Mouse (Mus musculus) urinary bladder, postnatal 10 days (tissue): ENCODE results near the gene Prr5l.

Experiments used
- DNase-seq: peaks from one replicate; pipeline ENCODE4 v3.0.0; 2022; ENCODE audit warnings: low spot score

Prr5l gene

DNA sequence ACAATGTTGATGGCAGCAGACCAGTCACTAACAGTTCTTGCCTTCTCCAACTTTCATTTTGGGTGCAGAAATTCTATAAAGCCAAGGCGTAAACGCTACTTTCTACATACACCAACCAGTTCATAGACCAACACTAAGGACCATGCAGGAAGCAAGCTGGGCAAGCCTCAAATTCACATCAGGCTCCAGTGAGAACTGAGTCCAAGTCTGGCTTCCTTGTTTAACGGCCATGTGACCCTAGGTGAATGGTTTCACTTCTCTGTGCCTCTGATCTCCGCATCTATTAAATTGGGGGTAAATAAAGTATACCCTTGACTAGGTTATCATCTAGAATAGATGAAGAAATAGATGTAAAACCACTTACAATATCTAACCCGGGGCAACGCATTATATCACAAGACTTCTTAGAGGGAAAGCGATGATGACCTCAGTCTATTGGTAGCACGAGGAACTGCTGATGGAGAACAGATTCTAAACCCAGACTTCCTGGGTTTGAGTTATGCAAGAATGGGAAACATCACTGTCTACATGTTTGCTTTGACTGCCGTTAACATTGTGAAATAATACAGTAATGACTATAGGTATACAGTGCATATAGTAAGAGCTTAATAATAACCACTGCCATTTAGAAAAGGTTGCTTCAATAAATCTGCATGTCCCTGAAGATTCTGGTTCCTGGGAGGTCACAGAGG, 1.2 kb downstream of the Prr5l start:
- DNase-seq = no peak

DNA sequence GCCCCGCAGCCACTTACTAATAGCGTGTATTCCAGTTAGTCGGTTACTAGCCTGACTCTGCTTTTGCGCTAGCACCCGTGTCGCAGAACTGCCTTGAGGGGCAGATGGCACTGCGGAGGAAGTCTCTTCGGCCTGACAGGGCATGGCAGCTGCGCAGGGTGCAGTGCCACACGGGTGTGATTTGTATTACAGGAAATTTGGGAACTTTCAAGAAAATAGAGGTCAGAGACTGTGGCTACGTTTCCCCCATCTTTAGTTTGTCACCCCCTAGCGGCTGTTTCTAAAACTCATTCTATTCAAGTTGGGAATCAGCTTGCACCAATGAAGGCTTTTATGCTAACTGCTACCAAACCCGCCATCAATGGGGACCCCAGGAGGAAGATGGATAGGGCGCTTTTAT, 11.6 kb downstream of the Prr5l start:
- DNase-seq = no peak

DNA sequence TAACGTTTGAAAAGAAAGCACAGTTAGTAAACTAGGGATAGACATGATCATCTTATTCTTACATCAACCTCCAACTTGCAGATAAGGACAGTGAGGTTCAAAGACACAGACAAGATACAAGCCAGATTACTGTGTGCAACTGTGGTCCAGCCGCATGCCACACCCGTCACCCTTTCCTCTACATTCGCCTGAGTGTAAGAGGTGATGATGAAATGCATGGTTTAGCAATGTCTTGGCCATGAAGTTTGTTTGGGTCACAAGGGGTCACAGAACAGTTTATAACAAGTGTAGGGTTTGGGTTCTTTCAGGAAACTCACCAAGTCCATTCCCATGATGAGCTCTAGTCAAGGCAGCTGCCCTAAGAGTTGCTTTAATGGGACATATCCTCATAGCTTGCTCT, 14.1 kb downstream of the Prr5l start:
- DNase-seq = no peak

DNA sequence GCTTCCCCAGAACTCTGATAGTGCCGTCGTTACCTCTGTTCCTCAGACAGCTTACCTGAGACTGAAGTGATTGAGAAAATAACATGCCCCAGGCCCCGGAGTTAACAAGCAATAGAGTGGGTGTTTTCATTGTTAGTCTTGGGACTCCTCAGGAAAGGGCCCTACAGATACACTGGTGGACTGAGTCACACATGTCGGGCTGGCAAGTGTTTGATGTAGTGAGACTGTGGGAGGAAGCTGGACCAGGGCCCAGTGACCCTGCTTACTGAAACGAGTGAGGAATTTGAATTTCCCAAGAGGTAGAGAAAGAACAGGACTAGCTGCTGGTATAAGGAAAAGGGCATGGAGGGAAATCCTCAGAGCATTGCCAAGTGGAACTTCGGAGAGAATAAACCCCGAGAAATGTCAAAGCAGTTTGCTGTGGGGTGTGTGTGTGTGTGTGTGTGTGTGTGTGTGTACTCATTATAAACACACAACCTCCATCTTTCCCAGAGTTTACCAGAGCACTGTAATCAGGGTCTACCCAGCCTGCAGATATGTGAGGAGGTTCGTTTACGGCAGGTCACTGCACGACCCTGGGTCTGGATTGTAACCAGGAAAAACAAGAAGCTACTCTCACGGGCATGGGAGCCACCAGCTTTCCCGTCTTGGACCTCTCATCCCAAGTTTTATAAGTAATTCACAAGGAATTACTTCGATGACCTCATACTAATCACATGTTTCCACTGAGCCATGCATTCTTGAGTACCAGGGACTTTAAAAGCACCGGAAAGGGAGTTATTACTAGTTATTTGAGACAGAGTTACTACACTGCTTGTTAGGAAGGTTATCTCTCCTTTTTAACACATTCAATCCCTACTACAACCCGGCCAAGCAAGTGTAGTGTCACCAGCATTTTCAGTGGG, 20.4 kb downstream of the Prr5l start:
- no peak for DNase-seq

DNA sequence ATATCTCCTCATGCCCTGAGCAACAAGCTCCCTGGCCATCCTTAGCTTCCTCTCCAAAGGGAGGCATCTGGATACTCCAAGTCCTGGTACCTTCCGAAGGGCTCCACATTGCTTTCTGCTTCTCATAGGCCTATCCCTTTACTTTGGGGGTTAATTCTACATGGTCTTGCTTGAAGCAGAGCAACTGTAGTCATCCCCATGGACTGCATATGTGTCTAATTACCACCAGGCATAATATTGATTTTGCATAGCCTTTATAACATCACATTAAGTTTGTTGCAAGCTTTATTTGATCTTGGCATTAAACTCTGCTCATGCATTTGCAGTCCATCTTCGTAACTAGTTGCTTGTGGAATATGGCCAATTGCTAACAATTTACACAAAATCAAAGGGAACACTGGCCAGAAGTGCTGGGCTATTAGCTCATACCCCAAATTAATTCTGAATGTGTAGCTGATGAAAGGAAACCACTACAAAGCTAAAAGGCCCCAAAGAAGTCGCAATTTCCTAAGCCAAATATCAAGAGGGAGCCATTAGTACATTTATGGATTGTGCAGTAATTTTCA, 21.8 kb downstream of the Prr5l start:
- DNase-seq = no peak

DNA sequence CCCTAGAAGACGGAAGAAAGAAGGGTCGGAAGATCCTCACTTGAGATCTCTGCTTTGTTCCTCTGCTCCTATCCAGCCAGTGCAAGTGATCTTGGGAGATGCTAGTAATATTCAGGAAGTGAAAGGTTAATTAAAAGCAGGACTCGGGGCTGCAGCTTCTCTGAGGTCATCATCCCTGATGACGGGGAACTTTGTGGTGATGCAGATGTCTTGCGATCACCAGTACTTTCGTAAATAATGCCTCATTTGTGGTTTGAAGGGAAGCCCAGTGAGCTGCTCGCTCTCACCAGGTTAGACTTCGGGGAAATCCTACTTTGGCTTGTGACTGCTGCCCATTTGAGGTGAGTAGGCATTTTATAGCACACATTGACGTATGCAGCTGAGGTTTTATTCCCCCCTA, 26.7 kb downstream of the Prr5l start:
- DNase-seq = no peak

DNA sequence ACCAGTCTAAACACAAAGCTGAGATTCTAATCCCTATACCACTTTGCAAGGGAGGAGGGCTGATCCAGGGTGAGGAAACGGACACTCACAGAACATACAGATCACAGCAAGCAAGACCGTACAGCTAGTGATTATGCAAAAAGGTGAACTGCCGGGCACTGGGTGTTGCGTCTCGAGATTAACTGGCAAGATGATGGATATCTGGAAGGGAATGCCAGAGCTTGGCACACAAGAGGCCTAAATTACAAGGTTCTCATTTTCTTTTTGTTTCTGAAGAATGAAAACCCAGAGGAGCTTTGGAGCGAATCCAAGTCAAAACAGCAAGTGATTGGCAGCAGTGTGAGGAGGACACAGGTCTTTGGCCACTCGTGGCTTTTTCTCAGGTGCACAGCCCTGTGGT, 28.0 kb downstream of the Prr5l start:
- DNase-seq = no peak

DNA sequence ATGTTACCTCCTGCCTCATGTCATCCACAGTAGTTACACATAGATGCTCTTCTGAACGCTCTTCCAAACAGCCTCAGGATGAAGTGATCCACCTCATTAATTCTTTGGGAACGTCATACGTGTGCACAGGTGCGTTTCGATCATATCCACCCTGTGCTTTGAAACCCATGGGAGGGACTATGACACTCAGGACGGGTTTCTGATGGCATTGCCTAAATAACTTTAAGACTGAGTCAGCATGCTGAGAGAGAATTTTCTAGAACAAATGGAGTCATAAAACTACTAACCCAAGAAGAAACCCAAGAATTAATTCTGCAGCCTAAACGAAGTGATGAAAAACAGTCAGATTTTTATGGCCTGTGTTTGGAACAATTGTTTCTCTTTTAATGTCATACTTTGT, 40.1 kb downstream of the Prr5l start:
- no peak for DNase-seq

DNA sequence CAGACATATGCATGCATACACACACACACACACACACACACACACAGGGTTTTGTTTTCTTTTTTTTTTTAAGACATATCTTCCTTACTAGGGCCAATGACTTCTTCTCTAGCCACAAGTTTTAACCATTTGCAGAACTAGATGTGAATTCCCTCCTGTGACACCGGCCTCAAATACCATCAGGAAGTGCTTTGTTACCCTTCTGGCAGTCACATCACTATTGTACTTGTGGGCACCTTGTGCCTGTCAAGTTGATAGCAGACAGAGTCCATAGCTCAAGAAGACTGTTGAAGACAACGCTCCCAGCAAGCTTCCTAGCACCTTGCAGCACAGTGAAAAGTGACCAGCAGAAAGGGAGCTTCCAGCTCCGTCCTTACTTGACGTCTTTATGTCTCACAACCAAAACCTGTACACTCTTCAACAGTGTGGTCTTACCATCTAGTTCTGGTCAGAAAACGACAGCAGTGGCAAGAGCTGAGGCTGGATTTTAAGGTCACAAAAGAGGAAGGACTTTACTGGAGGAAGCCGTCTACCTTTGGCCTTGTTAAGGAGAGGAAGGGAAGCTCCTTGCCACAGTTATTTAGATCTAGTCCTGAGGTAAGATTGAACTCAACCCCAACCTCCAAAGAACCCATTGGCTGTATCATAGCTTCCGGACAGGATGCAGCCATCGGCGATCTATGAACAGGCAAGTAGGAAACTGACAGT, 47.9 kb downstream of the Prr5l start:
- no peak for DNase-seq

DNA sequence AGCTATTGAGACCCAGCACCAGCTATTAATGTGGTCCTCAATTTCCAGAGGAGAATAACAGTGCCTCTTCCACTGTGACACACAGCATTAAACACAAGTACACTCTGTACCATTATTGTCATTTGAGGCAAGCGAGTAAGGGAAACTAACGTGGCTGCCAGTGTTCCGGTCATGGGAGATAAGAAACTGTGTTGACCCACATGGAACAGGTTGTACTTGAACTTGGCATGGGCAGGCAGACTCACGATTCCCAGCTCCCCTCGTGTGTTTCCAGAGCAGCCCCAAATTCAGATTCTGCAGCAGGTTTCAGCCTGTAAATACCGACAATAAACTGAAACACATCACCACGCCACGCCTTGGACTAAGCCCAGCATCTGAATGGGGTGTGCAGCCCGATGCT, 50.5 kb downstream of the Prr5l start:
- no peak for DNase-seq

DNA sequence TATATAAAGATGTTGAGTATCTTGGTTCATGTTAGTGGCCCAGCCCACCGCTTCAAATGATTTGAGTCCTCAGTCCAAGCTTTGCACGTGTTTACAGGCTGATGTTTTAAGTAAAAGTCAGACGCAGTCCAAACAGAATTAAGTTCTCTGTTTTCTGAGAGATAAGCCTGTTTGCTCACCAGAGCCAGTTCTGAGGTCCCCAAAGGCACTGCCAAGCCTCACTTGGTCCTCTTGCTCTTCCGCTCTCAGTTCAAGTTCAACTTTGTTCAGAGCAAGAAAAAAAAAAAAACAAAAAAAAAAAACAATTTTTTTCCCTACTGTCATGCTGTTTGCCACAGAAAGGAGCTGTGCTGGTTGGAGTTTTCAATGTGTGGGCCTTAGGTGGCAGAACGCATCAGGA, 51.0 kb downstream of the Prr5l start:
- DNase-seq = no peak

DNA sequence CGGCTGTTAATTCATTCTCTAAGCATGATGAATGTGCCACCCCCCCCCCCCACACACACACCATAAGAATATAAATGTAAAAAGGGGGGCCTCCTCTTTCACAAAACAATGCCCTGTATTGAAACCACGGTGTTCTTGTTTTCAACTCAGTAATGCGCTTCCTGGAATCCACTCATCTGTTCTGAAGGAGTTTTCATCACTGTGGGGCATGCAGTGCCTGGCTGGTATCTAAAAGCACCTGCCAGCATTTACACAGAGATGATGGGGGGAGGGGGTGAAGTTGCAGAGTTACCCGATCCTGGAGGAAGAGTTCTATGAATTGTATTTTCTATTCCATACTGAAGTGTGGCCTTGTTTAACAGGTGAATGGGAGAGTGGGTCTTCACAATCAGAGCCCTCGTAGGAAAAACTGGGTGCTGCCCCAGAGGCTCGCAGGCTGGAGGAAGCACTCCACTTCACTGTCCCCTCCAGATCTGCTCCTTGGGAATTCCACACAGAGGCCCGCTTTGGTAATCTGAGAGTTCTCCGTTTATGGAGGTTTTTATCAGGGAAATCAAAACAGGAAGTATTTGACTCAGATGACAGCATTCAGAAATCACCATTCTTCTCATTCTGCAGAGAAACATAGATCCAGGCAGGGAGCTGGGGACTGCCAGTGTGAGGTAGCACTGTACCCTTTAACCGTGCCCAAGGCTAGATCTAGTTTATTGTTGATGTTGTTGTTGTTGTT, 52.5 kb downstream of the Prr5l start:
- no peak for DNase-seq

DNA sequence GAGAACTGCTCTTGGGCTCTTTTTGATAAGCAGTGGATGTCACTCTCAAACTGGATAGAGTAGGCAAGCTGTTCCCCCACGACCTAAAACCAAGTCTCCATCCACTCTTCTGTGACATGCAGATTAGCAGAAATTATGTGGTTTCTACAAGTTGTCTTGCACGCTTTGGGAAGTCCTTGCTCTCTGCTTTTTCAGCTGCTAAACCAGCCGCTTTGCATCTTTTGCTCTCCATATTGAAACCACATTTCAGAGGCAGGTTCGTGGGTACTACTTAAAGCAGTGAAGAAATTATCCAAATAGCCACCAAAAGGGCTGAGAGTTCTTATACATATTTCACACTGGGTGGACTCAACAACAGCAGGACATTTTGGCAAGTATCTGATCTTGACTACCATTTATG, 53.8 kb downstream of the Prr5l start:
- DNase-seq = no peak

DNA sequence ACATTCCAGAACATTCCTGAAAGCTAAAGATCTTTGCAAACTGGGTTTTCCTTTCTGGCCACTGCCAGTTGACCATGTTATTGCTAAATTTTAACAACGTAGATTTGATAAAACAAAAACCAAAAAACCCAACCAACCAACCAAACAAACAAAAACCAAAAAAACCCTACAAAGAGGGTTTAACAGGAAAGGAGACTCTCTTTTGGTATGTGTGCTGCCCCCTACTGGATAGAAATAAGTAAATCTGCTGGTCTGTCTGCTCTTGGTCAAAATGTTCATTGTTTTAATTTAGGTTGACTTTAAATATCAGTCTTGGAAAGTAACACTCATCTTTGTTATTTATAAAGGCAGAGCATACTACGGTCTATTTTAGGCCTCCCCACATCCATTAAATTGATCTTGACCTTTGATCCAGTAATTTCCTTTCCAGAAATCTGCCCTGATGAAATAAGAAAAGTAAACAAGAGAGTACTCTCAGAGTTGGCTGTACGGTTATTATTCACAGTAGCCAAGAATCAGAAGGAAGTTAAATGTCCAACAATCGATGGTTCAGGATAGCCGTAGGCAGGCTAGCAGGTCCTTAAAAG, 54.7 kb downstream of the Prr5l start:
- no peak for DNase-seq

DNA sequence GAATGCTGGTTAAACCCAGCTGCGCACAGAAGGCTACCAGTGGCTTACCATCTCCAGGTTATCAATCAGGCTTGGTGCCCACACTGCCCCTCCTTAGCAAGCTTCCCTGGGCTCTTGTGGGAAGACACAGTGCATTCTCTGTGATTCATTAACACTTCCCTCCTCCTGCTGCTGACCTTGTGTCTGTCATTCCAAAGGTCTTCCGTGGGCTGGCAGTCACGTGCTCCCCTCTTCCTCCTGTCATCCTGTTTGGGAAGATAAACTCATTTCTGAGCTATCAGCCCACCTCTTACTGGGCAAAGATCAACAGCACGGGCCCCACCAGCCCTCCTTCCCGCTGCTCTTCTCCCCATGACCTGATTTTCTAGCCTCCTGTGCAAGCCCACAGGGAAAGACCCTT, 55.2 kb downstream of the Prr5l start:
- DNase-seq = no peak

DNA sequence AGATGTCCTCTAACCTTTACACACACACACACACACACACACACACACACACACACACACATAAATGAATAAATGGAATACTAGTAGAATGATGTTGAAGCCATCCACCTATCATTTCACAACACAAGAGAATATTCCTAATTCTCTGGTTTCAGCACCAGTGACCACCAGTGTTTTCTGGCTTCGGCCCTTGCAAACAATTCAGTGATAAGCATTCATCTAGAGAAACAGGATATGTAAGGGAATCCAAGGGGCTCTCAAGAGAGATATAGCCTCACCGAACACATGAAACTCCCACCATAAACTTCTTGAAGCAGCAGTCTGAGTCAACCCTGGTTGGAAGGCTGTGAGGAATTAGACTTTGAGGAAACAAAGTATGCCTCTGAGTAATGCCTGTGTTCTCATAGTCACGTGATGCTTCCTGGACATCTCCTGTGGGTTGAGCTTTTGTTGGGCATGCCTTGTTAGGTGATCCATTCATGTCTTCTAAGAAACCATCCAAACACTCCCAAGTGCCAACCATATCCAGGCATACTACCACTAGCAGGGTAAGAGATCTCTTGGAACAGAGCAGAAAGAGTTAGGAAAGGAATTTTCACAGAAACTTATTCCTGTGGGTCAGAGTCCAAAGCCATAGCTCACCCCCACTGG, 55.8 kb downstream of the Prr5l start:
- no peak for DNase-seq

DNA sequence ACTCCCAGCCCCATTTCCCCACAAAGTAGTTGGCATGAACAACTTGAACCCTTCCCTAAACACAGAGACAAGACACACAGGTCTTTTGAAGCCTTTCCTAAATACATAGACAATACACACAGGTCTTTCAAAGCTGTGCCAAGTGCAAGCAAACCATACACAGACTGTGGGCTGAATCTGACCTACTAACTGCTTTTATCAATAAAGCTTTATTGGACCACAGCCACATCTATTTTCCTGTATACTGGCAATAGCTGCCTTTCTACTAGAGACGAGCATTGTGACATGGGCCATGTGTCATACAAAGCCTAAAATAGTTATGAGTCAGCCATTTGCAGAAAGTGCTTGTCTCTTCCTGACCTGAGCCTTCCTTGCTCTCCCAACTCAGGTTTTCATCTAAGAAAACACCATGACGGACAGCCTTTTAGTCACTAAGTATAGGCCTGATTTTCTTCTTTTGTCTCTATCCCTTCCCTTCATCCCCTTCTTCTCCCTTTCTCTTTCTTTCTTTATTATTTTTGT, 56.6 kb downstream of the Prr5l start:
- no peak for DNase-seq

DNA sequence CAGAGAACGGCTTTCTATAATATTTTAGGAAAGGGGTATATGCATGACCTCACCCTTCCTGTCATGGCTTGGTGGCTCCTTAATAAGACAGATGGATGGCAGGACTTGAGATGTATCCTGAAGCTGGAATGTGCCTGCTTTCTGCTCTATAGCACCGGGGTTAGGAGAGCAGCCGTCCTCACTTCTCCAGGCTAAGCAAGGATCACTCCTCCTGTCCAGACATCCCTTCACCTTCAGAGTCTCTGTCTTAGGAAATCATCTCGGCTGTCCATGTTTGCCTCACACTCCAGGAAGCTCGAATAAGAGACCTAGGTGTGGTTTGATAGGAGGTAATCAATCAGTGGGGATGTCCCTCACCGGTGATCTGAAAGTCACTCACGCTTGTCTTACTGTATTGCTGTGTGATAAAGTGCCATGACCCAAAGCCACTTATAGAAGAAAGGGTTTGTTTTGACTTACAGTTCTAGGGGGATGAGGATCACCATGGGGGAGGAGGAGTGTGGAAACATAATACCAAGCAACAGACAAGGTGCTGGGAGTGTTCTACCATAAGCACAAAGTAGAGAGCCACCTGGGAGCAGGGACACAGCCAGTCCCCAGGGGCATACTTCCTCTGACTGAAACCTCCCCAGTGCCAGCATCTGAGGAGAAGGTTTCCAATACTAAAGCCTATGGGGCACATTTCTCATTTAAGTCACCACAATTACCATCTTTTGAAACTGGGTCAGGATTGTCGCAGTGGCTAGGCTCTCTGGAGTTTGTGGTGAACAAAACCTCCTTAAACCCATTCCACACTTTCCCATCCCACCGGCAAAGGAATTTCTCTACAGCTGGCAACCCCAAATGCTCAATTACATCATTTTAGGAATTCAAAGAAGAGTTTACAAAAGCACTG, 57.4 kb downstream of the Prr5l start:
- no peak for DNase-seq

DNA sequence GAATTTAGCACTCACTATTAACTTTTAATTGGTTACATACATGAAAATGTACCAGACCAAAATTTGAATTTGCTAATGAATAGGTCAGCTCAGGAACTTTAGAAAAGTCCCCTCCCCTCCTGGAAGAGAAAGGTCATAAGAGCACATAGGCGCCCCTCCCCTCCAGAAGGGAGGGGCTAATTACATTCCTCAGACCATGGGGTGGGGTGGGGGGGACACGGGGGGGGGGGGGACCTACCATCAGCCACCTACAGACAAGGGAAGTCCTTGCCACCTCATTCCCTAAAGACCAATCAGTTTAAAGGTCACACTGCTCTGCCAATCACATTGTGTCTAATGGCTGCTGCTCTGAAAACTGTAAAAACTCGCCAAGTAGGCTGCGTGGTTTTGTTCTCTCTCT, 59.0 kb downstream of the Prr5l start:
- no peak for DNase-seq

DNA sequence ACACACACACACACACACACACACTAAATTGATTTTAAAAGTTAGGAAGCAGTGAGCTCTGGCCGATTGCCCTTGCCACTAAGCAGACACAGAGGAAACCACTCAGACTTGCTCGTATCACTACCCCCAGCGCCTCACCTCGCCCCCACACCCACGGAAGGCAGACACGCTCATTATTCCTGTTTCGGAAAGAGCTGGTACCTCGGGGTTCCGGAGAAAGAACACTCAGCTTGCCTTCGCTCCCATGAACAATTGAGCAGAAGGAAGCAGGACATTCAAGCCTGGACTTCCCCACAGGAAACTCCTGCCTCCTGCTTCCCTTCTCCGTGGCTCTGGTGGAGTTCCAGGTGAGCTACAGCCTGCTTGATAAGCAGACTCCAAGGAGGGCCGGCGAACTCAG, 60.0 kb downstream of the Prr5l start:
- DNase-seq = no peak
